Mouse (Mus musculus): ENCODE results near the gene Mdga1. TPM values are rescaled to one million over a fixed set of nuclear protein-coding genes. Genes with fewer than 3 reads are reported as not detected.

The Mdga1 gene
- polyA plus RNA-seq, 1 experiment from 2014 or later: 2.1 TPM

- 89% methylated on average over 7 of the region's 7 CpGs for WGBS
- no peaks in the 10 kb centered on the region for H3K27me3 ChIP-seq (ENCODE audit: control insufficient read depth, insufficient read depth, low read length)
- H3K9ac ChIP-seq (replicated peaks; ENCODE audit: low read length): no peak overlapping the region
- ATAC-seq (replicated peaks; ENCODE audit: insufficient number of reproducible peaks, low FRiP score, low TSS enrichment, low read depth): no peak
- DNase-seq (ENCODE audit: low spot score): no peak
- no peaks in the 10 kb centered on the region for H3K36me3 ChIP-seq (replicated peaks; ENCODE audit: control insufficient read depth, insufficient read depth, low read depth, low read length)
- no peak overlapping the region for H3K4me3 ChIP-seq (ENCODE audit: low read depth, low read length)
- no peaks in the 10 kb centered on the region for H3K9me3 ChIP-seq (replicated peaks; ENCODE audit: control insufficient read depth, low read length)
- no peak overlapping the region for H3K27ac ChIP-seq (replicated peaks; ENCODE audit: low read depth, low read length)
- no peak overlapping the region for H3K4me2 ChIP-seq (ENCODE audit: low read depth, low read length)
- peaks cover 3% of the 10 kb centered on the region; the same call in 1 of the 2 replicates for H3K4me1 ChIP-seq (ENCODE audit: control insufficient read depth, insufficient read depth, low read length)
Measured at GRCm38 (mm10) chr17:29843419-29844162, 126.3 kb downstream of the Mdga1 start.

- H3K4me1 ChIP-seq (ENCODE audit: control insufficient read depth, insufficient read depth, low read length): peaks cover 3% of the 10 kb centered on the region; the same call in 1 of the 2 replicates
- DNase-seq (ENCODE audit: low spot score): peak; percentile 71
Measured at GRCm38 (mm10) chr17:29841781-29842690, 127.9 kb downstream of the Mdga1 start.

GRCm38 (mm10) chr17:29838029-29838428, 131.9 kb downstream of the Mdga1 start:
- Histone ChIP-seq H3K36me3 (replicated peaks; ENCODE audit: control insufficient read depth, insufficient read depth, low read depth, low read length) (no peaks in the 10 kb centered on the region), H3K4me2 (ENCODE audit: low read depth, low read length) (no peak overlapping the region), H3K9ac (replicated peaks; ENCODE audit: low read length) (no peak overlapping the region), H3K4me3 (ENCODE audit: low read depth, low read length) (no peak overlapping the region), H3K4me1 (ENCODE audit: control insufficient read depth, insufficient read depth, low read length) (peaks cover 3% of the 10 kb centered on the region; the same call in 1 of the 2 replicates), H3K27ac (replicated peaks; ENCODE audit: low read depth, low read length) (no peak overlapping the region), H3K27me3 (ENCODE audit: control insufficient read depth, insufficient read depth, low read length) (no peaks in the 10 kb centered on the region), H3K9me3 (replicated peaks; ENCODE audit: control insufficient read depth, low read length) (no peaks in the 10 kb centered on the region)
- DNase-seq (ENCODE audit: low spot score): peak; percentile 75
- ATAC-seq (replicated peaks; ENCODE audit: insufficient number of reproducible peaks, low FRiP score, low TSS enrichment, low read depth): peak; percentile 68; the same call in 1 of the 2 replicates
- 22% methylated on average over 3 of the region's 3 CpGs for WGBS

More at GRCm38 (mm10) chr17:29841781-29842690, 127.9 kb downstream of the Mdga1 start:
- Histone ChIP-seq H3K9me3 (replicated peaks; ENCODE audit: control insufficient read depth, low read length) (no peaks in the 10 kb centered on the region), H3K27me3 (ENCODE audit: control insufficient read depth, insufficient read depth, low read length) (no peaks in the 10 kb centered on the region), H3K9ac (replicated peaks; ENCODE audit: low read length) (peak overlapping the region; percentile 39), H3K36me3 (replicated peaks; ENCODE audit: control insufficient read depth, insufficient read depth, low read depth, low read length) (no peaks in the 10 kb centered on the region), H3K27ac (replicated peaks; ENCODE audit: low read depth, low read length) (no peak overlapping the region), H3K4me2 (ENCODE audit: low read depth, low read length) (peak overlapping the region; percentile 96), H3K4me3 (ENCODE audit: low read depth, low read length) (peak overlapping the region; percentile 46)
- peak; percentile 31; the same call in 1 of the 2 replicates for ATAC-seq (replicated peaks; ENCODE audit: insufficient number of reproducible peaks, low FRiP score, low TSS enrichment, low read depth)
- WGBS: 4% methylated on average over 46 of the region's 46 CpGs

GRCm38 (mm10) chr17:29837441-29837840, 132.4 kb downstream of the Mdga1 start:
- DNase-seq (ENCODE audit: low spot score): no peak
- no peak overlapping the region for H3K27ac ChIP-seq (replicated peaks; ENCODE audit: low read depth, low read length)
- 69% methylated on average over 8 of the region's 8 CpGs for WGBS

GRCm38 (mm10) chr17:29834768-29835167, 135.1 kb downstream of the Mdga1 start:
- WGBS: 79% methylated on average over 7 of the region's 7 CpGs
- DNase-seq (ENCODE audit: low spot score): no peak
- Histone ChIP-seq H3K9me3 (replicated peaks; ENCODE audit: control insufficient read depth, low read length) (no peaks in the 10 kb centered on the region), H3K9ac (replicated peaks; ENCODE audit: low read length) (no peak overlapping the region), H3K27ac (replicated peaks; ENCODE audit: low read depth, low read length) (no peak overlapping the region), H3K27me3 (ENCODE audit: control insufficient read depth, insufficient read depth, low read length) (no peaks in the 10 kb centered on the region), H3K4me3 (ENCODE audit: low read depth, low read length) (no peak overlapping the region), H3K4me1 (ENCODE audit: control insufficient read depth, insufficient read depth, low read length) (no peaks in the 10 kb centered on the region; the same call in 1 of the 2 replicates), H3K4me2 (ENCODE audit: low read depth, low read length) (no peak overlapping the region), H3K36me3 (replicated peaks; ENCODE audit: control insufficient read depth, insufficient read depth, low read depth, low read length) (no peaks in the 10 kb centered on the region)
- no peak for ATAC-seq (replicated peaks; ENCODE audit: insufficient number of reproducible peaks, low FRiP score, low TSS enrichment, low read depth)

More at GRCm38 (mm10) chr17:29837441-29837840, 132.4 kb downstream of the Mdga1 start:
- Histone ChIP-seq H3K4me3 (ENCODE audit: low read depth, low read length) (no peak overlapping the region), H3K4me1 (ENCODE audit: control insufficient read depth, insufficient read depth, low read length) (peaks cover 3% of the 10 kb centered on the region; the same call in 1 of the 2 replicates), H3K4me2 (ENCODE audit: low read depth, low read length) (no peak overlapping the region), H3K27me3 (ENCODE audit: control insufficient read depth, insufficient read depth, low read length) (no peaks in the 10 kb centered on the region), H3K36me3 (replicated peaks; ENCODE audit: control insufficient read depth, insufficient read depth, low read depth, low read length) (no peaks in the 10 kb centered on the region), H3K9ac (replicated peaks; ENCODE audit: low read length) (no peak overlapping the region), H3K9me3 (replicated peaks; ENCODE audit: control insufficient read depth, low read length) (no peaks in the 10 kb centered on the region)
- ATAC-seq (replicated peaks; ENCODE audit: insufficient number of reproducible peaks, low FRiP score, low TSS enrichment, low read depth): no peak

- DNase-seq (ENCODE audit: low spot score): no peak
- Histone ChIP-seq H3K4me1 (ENCODE audit: control insufficient read depth, insufficient read depth, low read length) (no peaks in the 10 kb centered on the region; the same call in 1 of the 2 replicates), H3K36me3 (replicated peaks; ENCODE audit: control insufficient read depth, insufficient read depth, low read depth, low read length) (no peaks in the 10 kb centered on the region), H3K9me3 (replicated peaks; ENCODE audit: control insufficient read depth, low read length) (no peaks in the 10 kb centered on the region), H3K9ac (replicated peaks; ENCODE audit: low read length) (no peak overlapping the region), H3K4me2 (ENCODE audit: low read depth, low read length) (no peak overlapping the region), H3K27me3 (ENCODE audit: control insufficient read depth, insufficient read depth, low read length) (no peaks in the 10 kb centered on the region), H3K4me3 (ENCODE audit: low read depth, low read length) (no peak overlapping the region), H3K27ac (replicated peaks; ENCODE audit: low read depth, low read length) (no peak overlapping the region)
- 87% methylated on average over 9 of the region's 9 CpGs for WGBS
- no peak for ATAC-seq (replicated peaks; ENCODE audit: insufficient number of reproducible peaks, low FRiP score, low TSS enrichment, low read depth)
Measured at GRCm38 (mm10) chr17:29834333-29834732, 135.6 kb downstream of the Mdga1 start.

GRCm38 (mm10) chr17:29831696-29832095, 138.2 kb downstream of the Mdga1 start:
- no peak overlapping the region for H3K27ac ChIP-seq (replicated peaks; ENCODE audit: low read depth, low read length)
- H3K4me1 ChIP-seq (ENCODE audit: control insufficient read depth, insufficient read depth, low read length): no peaks in the 10 kb centered on the region
- DNase-seq (ENCODE audit: low spot score): no peak
- ATAC-seq (replicated peaks; ENCODE audit: insufficient number of reproducible peaks, low FRiP score, low TSS enrichment, low read depth): no peak
- WGBS: 90% methylated on average over 11 of the region's 11 CpGs
- H3K4me3 ChIP-seq (ENCODE audit: low read depth, low read length): no peak overlapping the region
- H3K4me2 ChIP-seq (ENCODE audit: low read depth, low read length): no peak overlapping the region
- H3K36me3 ChIP-seq (replicated peaks; ENCODE audit: control insufficient read depth, insufficient read depth, low read depth, low read length): no peaks in the 10 kb centered on the region
- H3K9me3 ChIP-seq (replicated peaks; ENCODE audit: control insufficient read depth, low read length): no peaks in the 10 kb centered on the region
- H3K27me3 ChIP-seq (ENCODE audit: control insufficient read depth, insufficient read depth, low read length): no peaks in the 10 kb centered on the region
- no peak overlapping the region for H3K9ac ChIP-seq (replicated peaks; ENCODE audit: low read length)
